Mouse (Mus musculus): ENCODE data around the gene Klf13. TPM values are rescaled to one million over a fixed set of nuclear protein-coding genes. Genes with fewer than 3 reads are reported as not detected.
A peak's percentile ranks its signal among the peaks of the same experiment; 100 is the strongest.

Klf13 gene
- total RNA-seq, 2 experiments from 2014 or later, result 56.6 to 59.6 TPM

- intact Hi-C loops (cut with DNase I), result no loop called here
- Histone ChIP-seq H3K27ac (no peak overlapping the region), H3K4me3 (no peak overlapping the region)
- no peak for TF ChIP-seq CTCF (IDR thresholded peaks at IDR 0.05)
- no peak for DNase-seq
These were observed 2.3 kb upstream of the Klf13 start for GRCm38 (mm10) chr7:63941050-63941449.

GRCm38 (mm10) chr7:63940321-63940720 is 1.6 kb upstream of the Klf13 start:
- H3K27ac ChIP-seq, result peak overlapping the region; percentile 100; the same call in 1 of the 2 replicates
- intact Hi-C loops (cut with DNase I), result no loop called here
- H3K4me3 ChIP-seq, result no peak overlapping the region
- DNase-seq, result no peak
- no peak for TF ChIP-seq CTCF (IDR thresholded peaks at IDR 0.05)

GRCm38 (mm10) chr7:63939397-63939951 is 759 bp upstream of the Klf13 start:
- intact Hi-C loops (cut with DNase I), result loop anchor here (1.0 to 10.0 kb wide), 4 partner anchors 81 to 348 kb away; partner anchors contain the start of genes Mtmr10 and Trpm1
- Histone ChIP-seq H3K27ac (peak overlapping the region; percentile 100), H3K4me3 (peak overlapping the region; percentile 95)
- peak; percentile 53 for TF ChIP-seq CTCF (IDR thresholded peaks at IDR 0.05)
- peak; percentile 92 for DNase-seq

DNA sequence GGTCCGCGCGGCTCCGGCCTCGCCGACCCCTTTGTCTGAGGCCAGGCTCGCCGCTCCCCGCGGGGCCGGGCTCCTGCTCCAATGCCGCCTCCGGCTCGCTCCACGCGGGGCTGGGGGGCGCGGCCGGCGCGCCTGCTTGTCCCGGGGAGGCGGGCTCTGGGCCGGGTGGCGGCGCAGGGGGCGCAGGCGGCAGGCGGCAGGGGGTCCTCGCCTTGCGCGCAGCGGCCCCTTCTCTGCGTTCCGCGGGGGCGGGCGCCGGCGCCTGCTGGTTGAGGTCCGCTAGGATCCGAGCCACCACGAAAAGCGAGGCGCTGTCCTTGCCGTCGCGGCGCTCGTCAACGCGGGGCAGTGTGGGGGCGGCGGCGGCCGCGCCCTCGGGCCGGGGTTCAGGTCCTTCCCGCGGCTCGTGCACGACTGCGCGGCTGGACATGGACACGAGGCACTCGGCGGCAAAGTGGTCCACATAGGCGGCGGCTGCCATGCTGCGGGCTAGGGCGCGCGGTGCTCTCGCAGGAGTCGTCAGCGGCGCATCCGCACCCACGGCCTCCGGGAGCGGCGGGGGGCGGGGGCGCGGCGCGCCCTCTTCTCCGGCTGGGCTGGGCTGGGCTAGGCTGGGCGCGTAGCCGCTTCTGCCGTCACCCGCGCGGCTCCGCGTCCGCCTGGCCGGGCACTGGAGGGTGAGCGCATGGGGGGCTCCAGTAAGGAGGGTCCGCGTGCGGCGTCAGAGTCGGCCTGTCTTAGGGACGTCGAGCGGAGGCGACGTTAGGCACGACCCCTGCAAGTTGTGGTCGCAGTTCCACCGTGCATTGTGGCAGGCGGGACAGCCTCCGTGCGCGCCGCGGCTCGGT is 425 bp downstream of the Klf13 start:
- DNase-seq, result peak; percentile 73

DNA sequence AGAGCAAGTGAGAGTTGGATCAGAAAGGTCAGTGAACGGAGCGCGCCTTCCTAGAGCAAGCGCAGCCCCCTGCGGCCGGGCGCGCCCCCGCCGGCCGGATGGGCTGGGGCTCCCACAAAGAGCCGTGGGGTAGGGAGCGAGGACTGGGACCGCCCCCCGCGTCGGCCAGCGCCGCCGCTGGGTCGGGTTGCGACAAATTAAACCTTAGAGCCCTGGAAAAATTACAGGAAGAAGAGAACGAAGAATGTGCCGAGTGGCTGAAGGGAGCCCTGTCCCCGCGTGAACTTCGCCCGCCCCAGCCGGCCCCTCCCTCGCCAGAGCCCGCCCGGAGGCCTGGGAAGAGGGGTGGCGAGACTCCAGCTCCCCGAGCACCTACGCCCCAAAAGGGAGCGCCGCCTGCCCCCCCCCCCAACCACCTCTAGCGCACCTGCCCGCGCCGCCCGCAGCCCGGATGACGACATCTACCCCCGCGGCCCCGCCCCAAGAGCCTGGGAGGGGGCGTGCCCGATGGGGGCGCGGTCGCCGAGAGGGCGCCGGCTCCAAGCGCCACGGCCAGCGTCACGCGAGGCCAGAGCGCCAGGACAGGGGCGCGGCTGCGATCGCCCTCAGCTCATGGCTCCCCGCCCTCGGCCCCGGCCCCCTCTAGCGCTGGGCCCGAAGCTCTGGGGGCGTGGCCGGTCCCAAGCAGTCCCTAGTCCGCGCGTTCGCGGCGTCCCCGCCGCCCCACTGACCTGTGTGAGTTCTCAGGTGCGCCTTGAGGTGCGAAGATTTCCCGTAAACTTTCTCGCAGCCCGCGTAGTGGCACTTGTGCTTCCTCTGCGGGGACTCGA is 1.3 kb downstream of the Klf13 start:
- peak; percentile 95 for DNase-seq
- Histone ChIP-seq H3K27ac (peak overlapping the region; percentile 100), H3K4me3 (peak overlapping the region; percentile 95)
- intact Hi-C loops (cut with DNase I), result loop anchor here (1.0 to 10.0 kb wide), 4 partner anchors 25 to 350 kb away; partner anchors contain the start of genes Mtmr10 and Trpm1
- TF ChIP-seq CTCF (IDR thresholded peaks at IDR 0.05), result peak; percentile 22

More for the DNA sequence above, 425 bp downstream of the Klf13 start:
- TF ChIP-seq CTCF (IDR thresholded peaks at IDR 0.05), result no peak
- H3K27ac ChIP-seq, result peak overlapping the region; percentile 100
- intact Hi-C loops (cut with DNase I), result loop anchor here (5.0 to 10.0 kb wide), 2 partner anchors 217 to 349 kb away; partner anchors contain the start of genes Mtmr10 and Trpm1
- H3K4me3 ChIP-seq, result peak overlapping the region; percentile 95

DNA sequence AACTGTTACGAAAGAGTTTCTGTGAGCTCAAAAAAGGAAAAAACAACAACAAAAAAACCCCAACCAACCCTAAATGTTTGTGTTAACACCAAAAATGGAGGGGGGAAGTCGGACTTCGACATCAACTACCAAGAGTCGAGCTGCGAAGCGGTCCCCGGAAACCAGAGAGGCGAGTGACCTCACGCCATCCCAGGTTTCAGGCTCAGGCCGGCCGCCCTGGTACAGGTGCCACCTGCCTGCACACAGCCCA is 1.8 kb downstream of the Klf13 start:
- Histone ChIP-seq H3K4me3 (peak overlapping the region; percentile 95), H3K27ac (peak overlapping the region; percentile 100)
- TF ChIP-seq CTCF (IDR thresholded peaks at IDR 0.05), result no peak
- no peak for DNase-seq
- intact Hi-C loops (cut with DNase I), result loop anchor here (1.0 to 10.0 kb wide), 5 partner anchors 25 to 350 kb away; partner anchors contain the start of genes Mtmr10 and Trpm1

DNA sequence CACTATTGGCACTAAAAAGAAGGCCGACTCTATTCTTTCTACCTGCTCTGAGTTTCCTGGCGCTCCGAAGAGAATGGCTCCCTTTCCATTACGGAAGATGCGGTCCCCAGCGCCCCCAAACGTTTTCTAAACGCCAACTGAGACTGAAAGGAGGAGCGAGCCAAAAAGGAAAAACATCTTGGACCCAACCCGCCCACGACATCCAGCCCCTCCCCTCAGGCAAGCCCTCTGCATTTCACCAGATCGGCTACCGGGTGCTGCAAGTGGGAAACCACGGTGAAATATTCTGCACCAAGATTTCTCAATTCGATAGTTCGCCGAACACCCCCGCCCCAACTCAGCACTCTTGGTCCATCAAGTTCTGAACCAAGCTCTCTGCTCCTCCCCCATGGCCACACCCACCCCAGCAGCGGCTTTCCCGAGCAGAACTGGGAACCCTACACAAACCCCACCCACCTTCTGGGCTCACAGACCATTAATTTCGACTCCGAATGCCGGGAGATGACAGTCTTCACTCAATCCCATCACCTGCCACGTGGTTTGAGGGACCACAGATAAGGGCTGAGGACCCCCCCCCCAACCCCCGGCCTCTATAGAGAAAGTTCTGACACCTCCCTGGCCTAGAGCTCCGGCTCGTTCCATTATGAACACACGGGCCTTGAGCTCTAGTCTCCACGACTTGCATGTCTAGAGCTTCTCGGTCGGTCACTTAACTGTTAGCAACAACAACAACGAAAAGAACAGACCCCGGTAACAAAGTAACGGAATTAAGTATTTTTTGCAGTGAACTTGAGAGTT is 2.3 kb downstream of the Klf13 start:
- peak overlapping the region; percentile 100 for H3K27ac ChIP-seq
- peak; percentile 92 for DNase-seq
- intact Hi-C loops (cut with DNase I), result loop anchor here (1.0 to 10.0 kb wide), 4 partner anchors 40 to 351 kb away; partner anchors contain the start of genes Mtmr10 and Trpm1
- peak; percentile 69 for TF ChIP-seq CTCF (IDR thresholded peaks at IDR 0.05)
- peak overlapping the region; percentile 95 for H3K4me3 ChIP-seq

DNA sequence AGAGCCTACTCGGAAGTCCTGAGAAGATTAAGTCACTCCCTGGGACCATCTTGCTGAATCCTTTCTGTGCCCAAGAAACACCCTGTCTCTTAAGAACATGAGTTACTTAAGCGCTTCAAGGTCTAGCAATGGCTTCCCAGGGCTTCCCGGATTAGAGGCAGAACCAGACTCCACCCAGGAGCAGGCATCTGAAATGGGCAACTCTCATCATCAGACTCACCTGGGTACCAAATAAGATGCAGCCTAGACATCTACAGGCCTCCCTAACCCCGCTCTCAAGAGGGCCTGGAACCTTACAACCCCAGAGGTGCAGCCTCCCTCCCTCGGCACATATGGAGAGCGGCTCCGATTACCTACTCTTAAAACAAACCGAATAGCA is 2.9 kb downstream of the Klf13 start:
- DNase-seq, result no peak
- Histone ChIP-seq H3K27ac (peak overlapping the region; percentile 100), H3K4me3 (peak overlapping the region; percentile 95)
- no peak for TF ChIP-seq CTCF (IDR thresholded peaks at IDR 0.05)
- intact Hi-C loops (cut with DNase I), result loop anchor here (1.0 to 10.0 kb wide), 4 partner anchors 39 to 352 kb away; partner anchors contain the start of genes Mtmr10 and Trpm1

GRCm38 (mm10) chr7:63934530-63934929 is 4.2 kb downstream of the Klf13 start:
- TF ChIP-seq CTCF (IDR thresholded peaks at IDR 0.05), result no peak
- peak overlapping the region; percentile 100 for H3K27ac ChIP-seq
- H3K4me3 ChIP-seq, result peak overlapping the region; percentile 95
- intact Hi-C loops (cut with DNase I), result loop anchor here (10.0 kb wide), 1 partner anchor 220 kb away; the partner anchor contains the start of gene Trpm1
- no peak for DNase-seq

DNA sequence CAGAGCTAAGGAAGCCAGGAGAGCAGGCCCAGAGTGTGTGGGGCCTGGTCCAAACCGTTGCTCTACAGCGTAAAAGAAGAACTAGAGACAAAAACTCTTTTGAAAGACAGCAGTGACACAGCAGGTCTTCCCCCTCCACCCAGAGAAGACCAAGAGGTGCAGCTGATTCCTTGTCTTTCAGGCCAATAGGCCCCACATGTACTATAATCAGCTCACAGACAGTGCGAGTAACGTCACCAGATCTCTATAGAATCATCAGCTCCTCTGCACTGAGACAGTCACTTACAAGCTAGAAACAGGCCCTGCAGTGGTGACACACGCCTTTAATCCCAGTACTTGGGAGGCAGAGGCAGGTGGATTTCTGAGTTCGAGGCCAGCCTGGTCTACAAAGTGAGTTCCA is 4.8 kb downstream of the Klf13 start:
- Histone ChIP-seq H3K4me3 (peak overlapping the region; percentile 95), H3K27ac (peak overlapping the region; percentile 100)
- DNase-seq, result no peak
- intact Hi-C loops (cut with DNase I), result loop anchor here (10.0 kb wide), 1 partner anchor 221 kb away; the partner anchor contains the start of gene Trpm1
- no peak for TF ChIP-seq CTCF (IDR thresholded peaks at IDR 0.05)

DNA sequence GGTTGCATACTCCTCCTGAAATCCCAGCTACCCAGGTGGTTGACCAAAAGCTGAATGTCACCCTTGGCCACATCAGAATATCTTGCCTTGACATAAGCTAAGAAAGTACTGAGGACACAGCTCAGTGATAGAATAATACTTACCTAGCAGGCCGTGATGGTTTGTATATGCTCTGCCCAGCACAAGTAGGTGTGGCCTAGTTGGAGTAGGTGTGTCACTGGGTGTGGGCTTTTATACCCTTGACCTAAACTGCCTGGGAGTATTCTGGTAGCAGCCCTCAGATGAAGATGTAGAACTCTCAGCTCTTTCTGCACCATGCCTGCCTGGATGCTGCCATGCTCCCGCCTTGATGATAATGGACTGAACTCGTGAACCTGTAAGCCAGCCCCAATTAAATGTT is 6.3 kb downstream of the Klf13 start:
- no peak overlapping the region for H3K4me3 ChIP-seq
- no peak for DNase-seq
- intact Hi-C loops (cut with DNase I), result loop anchor here (10.0 kb wide), 1 partner anchor 222 kb away; the partner anchor contains the start of gene Trpm1
- no peak for TF ChIP-seq CTCF (IDR thresholded peaks at IDR 0.05)
- H3K27ac ChIP-seq, result peak overlapping the region; percentile 44; the same call in 1 of the 2 replicates

Data from gastrocnemius, adult 2 months (tissue).